Mouse (Mus musculus): ENCODE results near the gene BC067074. TPM values are rescaled to one million over a fixed set of nuclear protein-coding genes. Genes with fewer than 3 reads are reported as not detected.

The BC067074 gene
- polyA plus RNA-seq, 1 experiment from 2014 or later = 2.0 TPM

GRCm38 (mm10) chr13:113287141-113287540, 5.8 kb upstream of the BC067074 start:
- Histone ChIP-seq H3K27ac (replicated peaks) (no peak overlapping the region), H3K36me3 (no peaks in the 10 kb centered on the region), H3K9ac (replicated peaks) (no peak overlapping the region), H3K27me3 (peaks cover 10% of the 10 kb centered on the region), H3K4me2 (replicated peaks) (no peak overlapping the region), H3K9me3 (no peaks in the 10 kb centered on the region), H3K4me3 (no peak overlapping the region), H3K4me1 (no peaks in the 10 kb centered on the region)
- no peak for ATAC-seq (ENCODE audit: low FRiP score, low read depth)
- 84% methylated on average over 7 of the region's 7 CpGs for WGBS

- WGBS = 87% methylated on average over 7 of the region's 7 CpGs
- Histone ChIP-seq H3K27me3 (peaks cover 23% of the 10 kb centered on the region), H3K27ac (replicated peaks) (no peak overlapping the region), H3K4me3 (no peak overlapping the region), H3K36me3 (no peaks in the 10 kb centered on the region), H3K9ac (replicated peaks) (no peak overlapping the region), H3K4me2 (replicated peaks) (no peak overlapping the region), H3K4me1 (peaks cover 6% of the 10 kb centered on the region; the same call in 1 of the 2 replicates), H3K9me3 (no peaks in the 10 kb centered on the region)
- no peak for ATAC-seq (ENCODE audit: low FRiP score, low read depth)
Observed at GRCm38 (mm10) chr13:113288210-113289197, 4.5 kb upstream of the BC067074 start.

- no peak for ATAC-seq (ENCODE audit: low FRiP score, low read depth)
- Histone ChIP-seq H3K27me3 (peaks cover 34% of the 10 kb centered on the region), H3K9me3 (no peaks in the 10 kb centered on the region), H3K9ac (replicated peaks) (no peak overlapping the region), H3K4me1 (peaks cover 6% of the 10 kb centered on the region; the same call in 1 of the 2 replicates), H3K4me3 (no peak overlapping the region), H3K4me2 (replicated peaks) (no peak overlapping the region), H3K27ac (replicated peaks) (no peak overlapping the region), H3K36me3 (no peaks in the 10 kb centered on the region)
- WGBS = 67% methylated on average over 4 of the region's 4 CpGs
Observed at GRCm38 (mm10) chr13:113289760-113290159, 3.2 kb upstream of the BC067074 start.

DNA sequence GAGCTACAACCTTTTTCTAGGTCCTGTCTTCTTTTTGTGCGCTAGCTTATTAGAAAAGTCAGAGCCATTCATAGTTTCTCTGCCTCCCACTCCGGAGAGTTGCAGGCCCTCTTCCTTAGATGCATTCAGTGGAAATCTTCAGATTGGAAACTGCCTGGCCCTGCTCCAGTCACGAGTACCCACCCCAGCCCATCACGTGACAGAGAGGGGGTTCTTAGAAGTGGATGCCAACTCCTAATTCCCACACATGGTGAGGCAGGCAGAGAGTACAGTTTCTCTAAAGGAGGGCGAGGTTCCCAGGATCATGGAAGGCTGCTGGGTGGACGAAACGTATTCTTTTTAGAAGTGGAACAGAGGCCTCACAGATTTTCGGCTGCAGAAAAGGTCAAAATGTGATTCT, 958 bp upstream of the BC067074 start:
- no peak overlapping the region for H3K27ac ChIP-seq (replicated peaks)
- no peak overlapping the region for H3K9ac ChIP-seq (replicated peaks)
- H3K36me3 ChIP-seq = no peaks in the 10 kb centered on the region
- peaks cover 6% of the 10 kb centered on the region; the same call in 1 of the 2 replicates for H3K4me1 ChIP-seq
- H3K4me3 ChIP-seq = no peak overlapping the region
- ATAC-seq (ENCODE audit: low FRiP score, low read depth) = no peak
- no peak overlapping the region for H3K4me2 ChIP-seq (replicated peaks)
- peaks cover 38% of the 10 kb centered on the region for H3K27me3 ChIP-seq
- H3K9me3 ChIP-seq = no peaks in the 10 kb centered on the region
- 89% methylated on average over 8 of the region's 8 CpGs for WGBS

GRCm38 (mm10) chr13:113293707-113294432, 911 bp downstream of the BC067074 start:
- Histone ChIP-seq H3K27me3 (peaks cover 38% of the 10 kb centered on the region), H3K36me3 (no peaks in the 10 kb centered on the region), H3K9ac (replicated peaks) (no peak overlapping the region), H3K4me1 (peaks cover 6% of the 10 kb centered on the region; the same call in 1 of the 2 replicates), H3K4me2 (replicated peaks) (peak overlapping the region; percentile 98), H3K27ac (replicated peaks) (no peak overlapping the region), H3K4me3 (peak overlapping the region; percentile 66), H3K9me3 (no peaks in the 10 kb centered on the region)
- no peak for ATAC-seq (ENCODE audit: low FRiP score, low read depth)
- 62% methylated on average over 11 of the region's 11 CpGs for WGBS

DNA sequence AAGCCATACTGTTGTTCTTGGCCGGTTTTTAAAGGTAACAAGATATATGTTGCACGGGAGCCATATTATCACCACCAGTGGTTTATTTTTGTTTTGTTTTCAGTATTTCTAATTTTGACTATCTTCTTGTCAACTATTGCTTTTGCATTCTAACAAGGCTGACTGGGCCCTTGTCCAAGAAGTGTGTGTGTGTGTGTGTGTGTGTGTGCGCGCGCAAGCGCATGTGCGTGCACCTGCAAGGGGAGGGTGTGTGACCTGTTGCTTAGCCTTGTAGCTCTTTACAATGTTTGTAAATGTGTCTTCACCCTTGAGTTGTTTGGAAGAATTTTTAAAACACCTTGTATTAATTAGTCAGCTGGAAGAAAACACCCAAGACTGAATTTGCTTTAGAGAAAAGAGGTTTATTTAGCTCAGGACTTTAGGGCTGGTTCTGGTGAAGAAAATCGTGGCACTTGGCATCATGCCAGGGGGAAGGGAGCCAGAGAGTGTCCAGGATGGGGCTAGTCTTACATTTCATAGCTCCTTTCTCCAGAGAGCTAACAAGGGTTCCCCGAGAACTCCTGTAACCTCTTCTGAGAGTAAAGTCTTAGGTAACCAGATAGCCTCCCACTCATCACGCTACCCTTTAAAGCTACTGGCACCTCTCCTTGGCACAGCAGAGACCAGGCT, 3.0 kb downstream of the BC067074 start:
- Histone ChIP-seq H3K27ac (replicated peaks) (no peak overlapping the region), H3K36me3 (no peaks in the 10 kb centered on the region), H3K9ac (replicated peaks) (no peak overlapping the region), H3K27me3 (peaks cover 38% of the 10 kb centered on the region), H3K9me3 (no peaks in the 10 kb centered on the region), H3K4me3 (no peak overlapping the region), H3K4me1 (peaks cover 6% of the 10 kb centered on the region; the same call in 1 of the 2 replicates), H3K4me2 (replicated peaks) (no peak overlapping the region)
- no peak for ATAC-seq (ENCODE audit: low FRiP score, low read depth)
- 89% methylated on average over 10 of the region's 10 CpGs for WGBS

DNA sequence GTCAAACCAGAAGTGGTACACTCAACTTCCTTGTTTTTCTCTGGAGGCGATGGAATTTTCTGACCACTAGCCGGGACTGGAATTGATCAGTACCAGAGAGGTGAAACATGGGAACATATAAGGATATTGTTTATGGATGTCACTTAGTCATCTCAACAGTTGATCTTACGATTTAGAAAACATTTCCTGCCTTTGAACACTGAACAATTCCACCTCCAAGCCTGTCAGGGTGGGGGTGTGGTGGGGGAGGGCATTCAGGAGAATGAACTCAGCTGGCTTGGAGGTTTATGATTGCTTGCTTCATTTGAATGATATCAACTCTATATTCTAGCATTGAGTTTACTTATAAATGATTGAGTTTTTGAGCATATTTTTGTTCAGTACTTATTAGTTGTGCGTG, 13.6 kb downstream of the BC067074 start:
- no peak for ATAC-seq (ENCODE audit: low FRiP score, low read depth)
- Histone ChIP-seq H3K4me1 (no peaks in the 10 kb centered on the region), H3K4me3 (no peak overlapping the region), H3K27ac (replicated peaks) (no peak overlapping the region), H3K9me3 (no peaks in the 10 kb centered on the region), H3K36me3 (no peaks in the 10 kb centered on the region), H3K27me3 (no peaks in the 10 kb centered on the region), H3K9ac (replicated peaks) (no peak overlapping the region), H3K4me2 (replicated peaks) (no peak overlapping the region)
- WGBS = 82% methylated on average over 4 of the region's 4 CpGs

- Histone ChIP-seq H3K4me2 (replicated peaks) (no peak overlapping the region), H3K9ac (replicated peaks) (no peak overlapping the region), H3K4me3 (no peak overlapping the region), H3K9me3 (no peaks in the 10 kb centered on the region), H3K36me3 (no peaks in the 10 kb centered on the region), H3K4me1 (no peaks in the 10 kb centered on the region), H3K27ac (replicated peaks) (no peak overlapping the region), H3K27me3 (no peaks in the 10 kb centered on the region)
- no peak for ATAC-seq (ENCODE audit: low FRiP score, low read depth)
- WGBS = 92% methylated on average over 5 of the region's 5 CpGs
Observed at GRCm38 (mm10) chr13:113319588-113319987, 26.6 kb downstream of the BC067074 start.

DNA sequence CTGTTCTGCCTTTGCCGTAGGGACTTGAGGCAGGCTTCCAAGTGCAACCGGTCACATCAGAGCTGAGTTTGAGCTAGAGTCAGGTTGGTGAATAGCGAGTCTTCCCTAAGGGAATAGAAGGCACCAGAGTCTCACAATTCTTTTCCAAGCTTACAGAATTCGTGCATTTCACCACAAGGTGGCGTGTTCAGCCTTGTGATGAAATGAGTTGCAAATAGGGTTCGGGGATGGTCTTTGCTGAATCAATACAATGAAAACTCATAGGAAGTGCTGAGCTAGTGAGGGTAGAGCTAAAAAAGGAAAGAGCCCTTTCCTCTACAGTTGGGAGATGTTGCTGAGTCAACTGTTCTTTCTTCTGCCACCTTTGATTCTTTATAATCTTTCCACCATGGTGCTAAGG, 29.0 kb downstream of the BC067074 start:
- peak; percentile 38; the same call in 1 of the 2 replicates for ATAC-seq (ENCODE audit: low FRiP score, low read depth)

GRCm38 (mm10) chr13:113324241-113324640, 31.3 kb downstream of the BC067074 start:
- Histone ChIP-seq H3K9me3 (no peaks in the 10 kb centered on the region), H3K9ac (replicated peaks) (no peak overlapping the region), H3K4me3 (no peak overlapping the region), H3K27me3 (no peaks in the 10 kb centered on the region), H3K4me1 (no peaks in the 10 kb centered on the region), H3K36me3 (no peaks in the 10 kb centered on the region), H3K4me2 (replicated peaks) (no peak overlapping the region), H3K27ac (replicated peaks) (no peak overlapping the region)
- ATAC-seq (ENCODE audit: low FRiP score, low read depth) = no peak
- 80% methylated on average over 3 of the region's 3 CpGs for WGBS

More for the DNA sequence above, 29.0 kb downstream of the BC067074 start:
- no peak overlapping the region for H3K9ac ChIP-seq (replicated peaks)
- H3K4me1 ChIP-seq = no peaks in the 10 kb centered on the region
- H3K27me3 ChIP-seq = no peaks in the 10 kb centered on the region
- H3K4me2 ChIP-seq (replicated peaks) = no peak overlapping the region
- no peaks in the 10 kb centered on the region for H3K9me3 ChIP-seq
- H3K4me3 ChIP-seq = no peak overlapping the region
- WGBS = 20% methylated on average over 6 of the region's 6 CpGs
- no peak overlapping the region for H3K27ac ChIP-seq (replicated peaks)
- no peaks in the 10 kb centered on the region for H3K36me3 ChIP-seq

DNA sequence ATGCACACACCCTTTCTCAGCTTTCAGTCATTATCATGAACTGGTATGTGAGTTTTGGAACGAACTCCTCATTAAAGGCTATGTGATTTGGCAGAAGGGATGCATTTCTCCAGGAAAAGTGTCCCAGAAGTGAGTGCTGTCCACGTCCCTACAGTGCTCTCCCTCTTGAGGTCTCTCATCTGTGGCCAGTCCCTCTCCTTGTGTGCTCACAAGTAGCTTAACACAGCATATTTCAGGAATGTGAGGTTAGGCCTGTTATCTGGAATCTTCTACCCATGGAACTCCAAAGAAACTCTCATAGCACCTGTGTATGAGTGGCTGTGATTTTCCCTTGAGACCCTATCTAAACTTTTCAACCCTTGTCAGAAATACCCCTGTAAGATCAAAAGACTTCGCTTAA, 32.7 kb downstream of the BC067074 start:
- H3K9ac ChIP-seq (replicated peaks) = no peak overlapping the region
- no peak overlapping the region for H3K4me3 ChIP-seq
- H3K9me3 ChIP-seq = no peaks in the 10 kb centered on the region; the same call in 1 of the 2 replicates
- no peak for ATAC-seq (ENCODE audit: low FRiP score, low read depth)
- 69% methylated on average over 3 of the region's 3 CpGs for WGBS
- no peak overlapping the region for H3K4me2 ChIP-seq (replicated peaks)
- no peaks in the 10 kb centered on the region for H3K36me3 ChIP-seq
- H3K4me1 ChIP-seq = no peaks in the 10 kb centered on the region
- H3K27me3 ChIP-seq = no peaks in the 10 kb centered on the region
- no peak overlapping the region for H3K27ac ChIP-seq (replicated peaks)
